Mouse (Mus musculus) Muller cell, postnatal 12 days (primary cell): ENCODE data around the gene Carmil2.

Experiments
- DNase-seq: peaks from one replicate; pipeline ENCODE4 v3.0.0-alpha.2; 2015; ENCODE audit errors: inconsistent ontology term

Carmil2 gene

DNA sequence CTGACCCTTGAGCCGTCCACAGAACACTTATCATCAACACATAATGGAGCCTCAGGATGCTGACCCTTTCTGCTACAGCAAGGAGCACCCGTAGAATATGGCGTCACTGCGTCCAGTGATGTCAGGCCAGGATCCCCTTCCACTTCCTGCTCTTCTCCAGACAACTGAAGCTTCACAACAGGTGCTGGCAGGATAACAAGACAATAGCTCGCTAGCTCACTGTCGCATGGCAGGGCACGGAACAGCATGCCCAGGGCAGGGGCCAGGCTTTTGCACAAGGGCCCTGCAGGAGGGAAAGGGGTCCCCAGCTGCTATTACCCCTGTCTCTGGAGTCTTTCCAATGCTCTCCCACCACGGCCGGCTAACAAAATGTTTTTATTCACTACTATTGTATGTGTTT, 36.8 kb downstream of the Carmil2 start:
- DNase-seq: no peak

GRCm38 (mm10) chr8:105725726-105726125, 39.7 kb downstream of the Carmil2 start:
- DNase-seq: no peak

DNA sequence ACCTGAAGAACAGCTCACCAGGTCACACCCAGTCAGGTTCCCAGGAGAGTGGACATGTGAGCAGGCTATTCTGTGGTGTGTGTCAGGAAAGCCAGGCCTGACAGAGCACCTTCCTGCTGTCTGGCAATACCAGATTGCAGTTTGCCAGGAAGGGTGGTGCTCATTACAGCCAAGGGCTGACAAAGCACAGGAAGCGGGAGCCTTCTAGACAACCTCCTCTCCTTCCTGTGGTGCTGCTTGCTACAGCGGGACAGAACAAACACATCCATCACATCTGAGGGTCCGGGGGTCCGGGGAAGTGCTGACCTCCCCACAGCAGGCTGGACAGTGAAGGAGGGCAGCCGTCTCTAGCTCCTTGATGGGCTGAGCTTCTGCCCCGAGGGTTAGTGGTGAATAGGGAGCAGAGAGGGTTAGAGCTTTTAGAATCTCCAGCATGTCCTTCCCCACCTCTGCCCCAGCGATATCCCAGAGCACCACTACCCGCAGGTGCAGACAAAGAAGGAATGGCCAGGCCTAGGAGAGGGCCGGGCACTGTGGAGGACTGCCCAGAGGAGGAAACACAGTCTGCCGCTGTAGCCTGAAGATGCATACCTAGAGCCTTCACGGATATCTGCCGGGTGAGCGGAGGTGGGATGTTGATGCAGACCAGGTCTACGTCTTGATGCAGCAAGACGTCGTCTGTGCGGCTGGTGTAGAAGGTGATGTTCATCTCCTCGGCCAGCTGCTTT, 41.5 kb downstream of the Carmil2 start:
- no peak for DNase-seq

- no peak for DNase-seq
These were observed 46.1 kb downstream of the Carmil2 start for GRCm38 (mm10) chr8:105732186-105732585.

GRCm38 (mm10) chr8:105739216-105739615, 53.1 kb downstream of the Carmil2 start:
- no peak for DNase-seq

DNA sequence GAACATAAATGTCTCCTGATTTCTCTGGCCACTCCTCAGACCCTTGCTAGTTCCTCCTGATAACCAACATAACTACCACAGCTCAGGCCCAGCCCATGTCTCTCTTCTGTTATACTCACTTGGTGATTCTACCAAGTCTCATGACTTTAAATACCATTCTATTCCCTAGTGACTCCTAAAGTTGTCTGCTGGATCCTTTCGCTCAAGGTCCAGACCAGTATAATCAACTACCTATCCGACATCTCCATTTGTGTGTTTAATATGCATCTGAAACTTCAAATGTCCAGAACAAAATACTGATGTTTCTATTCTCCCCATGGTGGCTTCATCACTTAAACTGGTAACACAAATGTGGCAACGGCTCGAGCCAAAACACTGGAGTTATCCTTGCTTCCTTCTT, 57.2 kb downstream of the Carmil2 start:
- DNase-seq: no peak
